ENCODE assay signal across 19 mouse cellular contexts in the genomic region with DNA sequence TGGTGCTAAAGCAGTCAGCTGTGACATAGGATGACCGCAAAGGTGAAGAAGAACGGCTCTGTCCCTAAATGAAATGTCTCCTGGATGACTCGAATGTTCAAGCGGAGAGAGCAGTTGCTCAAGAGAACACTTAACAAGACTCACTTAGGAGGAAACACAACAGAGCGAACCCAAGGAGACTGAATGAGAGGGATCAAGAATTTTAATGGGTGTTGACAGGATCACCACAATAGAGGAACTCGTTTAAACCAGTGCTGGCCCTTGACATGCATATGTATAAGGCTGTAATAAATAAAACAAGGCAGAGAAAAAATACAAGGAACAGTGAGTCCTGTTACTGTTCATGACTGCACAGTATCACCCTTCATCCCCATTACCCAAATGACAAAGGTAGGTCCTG.
DNase-seq lines count a peak whose midpoint lies in the region; ATAC-seq lines count a peak whose summit lies in the region.
"Had no signal": no experiment of that assay in that cellular context is flagged by ENCODE, and none has a peak within 500 bp of the region (broad histone marks: within the 10 kb centered on the region; RNA-seq: fewer than 3 reads in every experiment).

No protein-coding gene starts in this region.

- H3K9me3 ChIP-seq in hindbrain, embryonic 12.5 days (replicated peaks) = no peaks in the 10 kb centered on the region
- H3K9me3 ChIP-seq in hindbrain, embryonic 13.5 days = no peaks in the 10 kb centered on the region
- H3K9me3 ChIP-seq in forebrain, embryonic 12.5 days = no peaks in the 10 kb centered on the region
- H3K9me3 ChIP-seq in neural tube, embryonic 12.5 days = no peaks in the 10 kb centered on the region
- H3K9me3 ChIP-seq: intestine, embryonic 15.5 days; liver, embryonic 12.5 days; midbrain, embryonic 10.5 days had no signal

- no peak overlapping the region for H3K9ac ChIP-seq in hindbrain, embryonic 12.5 days
- H3K9ac ChIP-seq in hindbrain, embryonic 13.5 days = no peak overlapping the region
- H3K9ac ChIP-seq in forebrain, embryonic 12.5 days = no peak overlapping the region
- no peak overlapping the region for H3K9ac ChIP-seq in neural tube, embryonic 12.5 days
- H3K9ac ChIP-seq: intestine, embryonic 15.5 days; liver, embryonic 12.5 days had no signal

- H3K36me3 ChIP-seq in hindbrain, embryonic 12.5 days = no peaks in the 10 kb centered on the region
- H3K36me3 ChIP-seq in hindbrain, embryonic 13.5 days = no peaks in the 10 kb centered on the region
- no peaks in the 10 kb centered on the region for H3K36me3 ChIP-seq in forebrain, embryonic 12.5 days (replicated peaks)
- no peaks in the 10 kb centered on the region for H3K36me3 ChIP-seq in neural tube, embryonic 12.5 days
- H3K36me3 ChIP-seq: G1E; intestine, embryonic 15.5 days; liver, embryonic 12.5 days; midbrain, embryonic 10.5 days had no signal

- no peak overlapping the region for H3K4me3 ChIP-seq in hindbrain, embryonic 12.5 days
- H3K4me3 ChIP-seq in hindbrain, embryonic 13.5 days = no peak overlapping the region
- no peak overlapping the region for H3K4me3 ChIP-seq in forebrain, embryonic 12.5 days (replicated peaks)
- no peak overlapping the region for H3K4me3 ChIP-seq in neural tube, embryonic 12.5 days
- H3K4me3 ChIP-seq: heart, adult 2 months; intestine, embryonic 15.5 days; liver, embryonic 12.5 days; midbrain, embryonic 10.5 days had no signal

- ATAC-seq in hindbrain, embryonic 12.5 days (ENCODE audit: low FRiP score) = 0 out of 2 replicates have a peak, but pooled peaks have one; percentile 42
- ATAC-seq in hindbrain, embryonic 13.5 days (ENCODE audit: low FRiP score) = no peak
- peak; percentile 45; the same call in 1 of the 2 replicates for ATAC-seq in forebrain, embryonic 12.5 days (ENCODE audit: low FRiP score)
- peak; percentile 65 for ATAC-seq in neural tube, embryonic 12.5 days (ENCODE audit: low FRiP score, low read depth)
- ATAC-seq: intestine, embryonic 15.5 days; liver, embryonic 12.5 days; lung, postnatal 0 days had no signal

- no peaks in the 10 kb centered on the region for H3K27me3 ChIP-seq in hindbrain, embryonic 12.5 days
- H3K27me3 ChIP-seq in hindbrain, embryonic 13.5 days = no peaks in the 10 kb centered on the region
- no peaks in the 10 kb centered on the region for H3K27me3 ChIP-seq in forebrain, embryonic 12.5 days
- H3K27me3 ChIP-seq in neural tube, embryonic 12.5 days (replicated peaks) = no peaks in the 10 kb centered on the region
- H3K27me3 ChIP-seq: intestine, embryonic 15.5 days had no signal

- H3K4me2 ChIP-seq in hindbrain, embryonic 12.5 days (replicated peaks) = no peak overlapping the region
- H3K4me2 ChIP-seq in hindbrain, embryonic 13.5 days = no peak overlapping the region
- H3K4me2 ChIP-seq in forebrain, embryonic 12.5 days = no peak overlapping the region
- no peak overlapping the region for H3K4me2 ChIP-seq in neural tube, embryonic 12.5 days (replicated peaks)
- H3K4me2 ChIP-seq: intestine, embryonic 15.5 days; liver, embryonic 12.5 days had no signal

- 44% methylated on average over 6 of the region's 6 CpGs for WGBS in hindbrain, embryonic 12.5 days
- WGBS in hindbrain, embryonic 13.5 days = 40% methylated on average over 6 of the region's 6 CpGs
- 28% methylated on average over 6 of the region's 6 CpGs for WGBS in forebrain, embryonic 12.5 days
- 23% methylated on average over 6 of the region's 6 CpGs for WGBS in neural tube, embryonic 12.5 days

- DNase-seq in left cerebral cortex, adult 9 months (ENCODE audit: low spot score in 2 of 2) = peak; percentile 15 to 16
- DNase-seq in left cerebral cortex, postnatal 4 days = no peak
- DNase-seq in heart, adult 11 months = no peak
- no peak for DNase-seq in urinary bladder, postnatal 36 days (ENCODE audit: low spot score in 2 of 2)
- DNase-seq: B cell, adult 2 months; cerebellum, adult 9-10 months; heart, adult 2 months; heart, postnatal 14 days; right cerebral cortex, postnatal 25 days; thymus, postnatal 25 days had no signal

- intact Hi-C loops in left cerebral cortex, postnatal 4 days (cut with DNase I) = no loop called here

- H3K4me1 ChIP-seq in hindbrain, embryonic 12.5 days = peaks cover 25% of the 10 kb centered on the region
- peaks cover 20% of the 10 kb centered on the region for H3K4me1 ChIP-seq in hindbrain, embryonic 13.5 days (replicated peaks)
- peaks cover 41% of the 10 kb centered on the region for H3K4me1 ChIP-seq in forebrain, embryonic 12.5 days
- H3K4me1 ChIP-seq in neural tube, embryonic 12.5 days = peaks cover 26% of the 10 kb centered on the region
- H3K4me1 ChIP-seq: liver, embryonic 12.5 days had no signal

- H3K27ac ChIP-seq in hindbrain, embryonic 12.5 days = no peak overlapping the region
- H3K27ac ChIP-seq in hindbrain, embryonic 13.5 days = no peak overlapping the region
- H3K27ac ChIP-seq in forebrain, embryonic 12.5 days = peak overlapping the region; percentile 61; the same call in 1 of the 2 replicates
- H3K27ac ChIP-seq in neural tube, embryonic 12.5 days = no peak overlapping the region
- H3K27ac ChIP-seq: heart, adult 2 months; intestine, embryonic 15.5 days; liver, embryonic 12.5 days had no signal

Comparison
In these comparisons a context has a peak if more than half of its experiments do, and no peak if none do; other contexts are left out.
1. DNase-seq: peak in left cerebral cortex, adult 9 months (2 of 2); none in left cerebral cortex, postnatal 4 days (single experiment), heart, adult 11 months (single experiment) and urinary bladder, postnatal 36 days (0 of 2).